20 mouse cellular contexts compared by ENCODE assay signal in genomic region chr1:82663522-82663921, GRCm38 (mm10).
A peak's percentile ranks its signal among the peaks of the same experiment; 100 is the strongest.
DNase-seq lines count a peak whose midpoint lies in the region; ATAC-seq and TF ChIP-seq lines count a peak whose summit lies in the region.
"Had no signal": no experiment of that assay in that cellular context is flagged by ENCODE, and none has a peak within 500 bp of the region (broad histone marks: within the 10 kb centered on the region; RNA-seq: fewer than 3 reads in every experiment).

No protein-coding gene starts in this region.

- no peak overlapping the region for H3K4me3 ChIP-seq in midbrain, embryonic 11.5 days (ENCODE audit: low read depth, low read length)
- no peak overlapping the region for H3K4me3 ChIP-seq in midbrain, embryonic 10.5 days
- H3K4me3 ChIP-seq in midbrain, embryonic 15.5 days: no peak overlapping the region
- H3K4me3 ChIP-seq: embryonic facial prominence, embryonic 12.5 days; erythroblast, embryonic 14.5 days; heart, embryonic 15.5 days; layer of hippocampus, adult 2 months had no signal

- no peaks in the 10 kb centered on the region; the same call in 1 of the 2 replicates for H3K4me1 ChIP-seq in midbrain, embryonic 11.5 days (ENCODE audit: control insufficient read depth, insufficient read depth, low read length)
- peaks cover 15% of the 10 kb centered on the region for H3K4me1 ChIP-seq in midbrain, embryonic 10.5 days
- H3K4me1 ChIP-seq in midbrain, embryonic 15.5 days: no peaks in the 10 kb centered on the region
- H3K4me1 ChIP-seq: embryonic facial prominence, embryonic 12.5 days; heart, embryonic 15.5 days had no signal

- 19% methylated on average over 2 of the region's 2 CpGs for WGBS in midbrain, embryonic 11.5 days
- 35% methylated on average over 2 of the region's 2 CpGs for WGBS in midbrain, embryonic 10.5 days
- WGBS in midbrain, embryonic 15.5 days: 22% methylated on average over 2 of the region's 2 CpGs

- no peak for TF ChIP-seq CTCF in brain, embryonic 14.5 days (IDR thresholded peaks at IDR 0.05; ENCODE audit: borderline replicate concordance, extremely low read depth, insufficient read depth, insufficient read length)

- H3K9ac ChIP-seq in midbrain, embryonic 11.5 days (ENCODE audit: low read length): no peak overlapping the region
- H3K9ac ChIP-seq in midbrain, embryonic 15.5 days: no peak overlapping the region
- H3K9ac ChIP-seq: embryonic facial prominence, embryonic 12.5 days; forebrain, postnatal 0 days; heart, embryonic 15.5 days had no signal

- no peak for TF ChIP-seq POLR2A in brain, embryonic 14.5 days (IDR thresholded peaks at IDR 0.05; ENCODE audit: borderline replicate concordance, extremely low read depth, insufficient read depth, insufficient read length, poor library complexity, severe bottlenecking)

- H3K9me3 ChIP-seq in midbrain, embryonic 11.5 days (ENCODE audit: control insufficient read depth, low read length): no peaks in the 10 kb centered on the region
- no peaks in the 10 kb centered on the region for H3K9me3 ChIP-seq in midbrain, embryonic 10.5 days (replicated peaks)
- no peaks in the 10 kb centered on the region for H3K9me3 ChIP-seq in midbrain, embryonic 15.5 days
- H3K9me3 ChIP-seq: embryonic facial prominence, embryonic 12.5 days; heart, embryonic 15.5 days had no signal

- DNase-seq in midbrain, embryonic 11.5 days (ENCODE audit: low spot score, missing footprints): no peak
- DNase-seq in midbrain, embryonic 10.5 days (ENCODE audit: low spot score): no peak
- peak; percentile 16 for DNase-seq in R1 (ENCODE audit: low read depth, low spot score)
- DNase-seq in brain, embryonic 14.5 days (ENCODE audit: low read depth): peak; percentile 65
- DNase-seq in cerebellum, postnatal 4 days (ENCODE audit: low spot score in 2 of 2): no peak
- DNase-seq in kidney, adult 11 months: no peak
- DNase-seq: adrenal gland, adult 8-10 months; cerebellum, adult 11 months; cerebellum, postnatal 14 days; forebrain, postnatal 0 days; gastrocnemius, postnatal 36 days; liver; lung, postnatal 10 days had no signal

- no peak overlapping the region for H3K4me2 ChIP-seq in midbrain, embryonic 11.5 days
- no peak overlapping the region for H3K4me2 ChIP-seq in midbrain, embryonic 15.5 days
- H3K4me2 ChIP-seq: embryonic facial prominence, embryonic 12.5 days; heart, embryonic 15.5 days had no signal

- H3K27ac ChIP-seq in midbrain, embryonic 11.5 days (ENCODE audit: low read depth, low read length): no peak overlapping the region
- H3K27ac ChIP-seq in midbrain, embryonic 10.5 days (replicated peaks): no peak overlapping the region
- H3K27ac ChIP-seq in midbrain, embryonic 15.5 days: no peak overlapping the region
- H3K27ac ChIP-seq: embryonic facial prominence, embryonic 12.5 days; heart, embryonic 15.5 days; kidney, postnatal 0 days; layer of hippocampus, adult 2 months had no signal

- H3K27me3 ChIP-seq in midbrain, embryonic 11.5 days (ENCODE audit: control insufficient read depth, insufficient read depth, low read length): no peaks in the 10 kb centered on the region
- no peaks in the 10 kb centered on the region for H3K27me3 ChIP-seq in midbrain, embryonic 10.5 days (ENCODE audit: low read depth, poor library complexity, severe bottlenecking)
- no peaks in the 10 kb centered on the region for H3K27me3 ChIP-seq in midbrain, embryonic 15.5 days (replicated peaks)
- H3K27me3 ChIP-seq: embryonic facial prominence, embryonic 12.5 days; heart, embryonic 15.5 days had no signal

- no peaks in the 10 kb centered on the region for H3K36me3 ChIP-seq in midbrain, embryonic 11.5 days (ENCODE audit: control insufficient read depth, insufficient read depth, low read length)
- H3K36me3 ChIP-seq in midbrain, embryonic 10.5 days: no peaks in the 10 kb centered on the region
- no peaks in the 10 kb centered on the region for H3K36me3 ChIP-seq in midbrain, embryonic 15.5 days (replicated peaks)
- H3K36me3 ChIP-seq: embryonic facial prominence, embryonic 12.5 days; heart, embryonic 15.5 days had no signal

- ATAC-seq in midbrain, embryonic 11.5 days (ENCODE audit: low FRiP score): peak; percentile 79; the same call in 1 of the 2 replicates
- 0 out of 2 replicates have a peak, but pooled peaks have one; percentile 54 for ATAC-seq in midbrain, embryonic 15.5 days (replicated peaks)
- ATAC-seq: forebrain, postnatal 0 days; intestine, embryonic 16.5 days had no signal

Comparison
In these comparisons a context has a peak if more than half of its experiments do, and no peak if none do; other contexts are left out.
1. DNase-seq: peak in R1 (single experiment) and brain, embryonic 14.5 days (single experiment); none in midbrain, embryonic 11.5 days (single experiment), midbrain, embryonic 10.5 days (single experiment), cerebellum, postnatal 4 days (0 of 2) and kidney, adult 11 months (single experiment).